Mouse (Mus musculus) thymus, adult 2 months (tissue): ENCODE results near the gene Cyp2d40.

ENCODE experiments used
- CTCF ChIP-seq: fragments of 200-500 bp; IDR thresholded peaks from 2 replicates; pipeline ENCODE4 v1.5.1; 2012; ENCODE audit warnings: mild to moderate bottlenecking, control low read depth, low read length, moderate library complexity, borderline replicate concordance; ENCODE audit not compliant: control insufficient read depth, poor library complexity, insufficient read depth; ENCODE audit errors: extremely low read depth
- POLR2A ChIP-seq: fragments of 200-500 bp; IDR thresholded peaks from 2 replicates; pipeline ENCODE4 v1.6.1; 2012; ENCODE audit warnings: mild to moderate bottlenecking, low read length, control low read depth, moderate library complexity; ENCODE audit not compliant: control insufficient read depth, poor library complexity, insufficient read depth; ENCODE audit errors: extremely low read depth

DNA sequence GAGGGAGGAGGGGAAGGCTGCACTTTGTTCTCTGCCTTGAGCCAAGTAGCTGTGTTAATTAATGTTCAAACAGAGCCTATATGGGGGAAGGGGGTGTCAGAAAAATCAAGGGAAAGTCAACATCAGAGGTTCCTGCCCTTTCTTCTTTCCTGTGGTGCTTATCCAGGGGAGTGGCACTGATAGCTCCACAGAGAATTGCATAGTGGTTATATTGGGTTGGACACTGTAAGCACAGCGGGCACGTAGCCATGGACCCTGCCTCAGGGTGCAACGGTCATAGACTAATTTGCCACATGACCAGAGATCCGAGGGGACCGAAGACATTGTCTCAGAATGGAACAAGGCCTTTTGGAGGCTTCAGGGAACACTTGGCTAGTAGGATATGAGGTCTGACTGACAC lies 30.3 kb upstream of the Cyp2d40 start, which contains the start of gene Cyp2d26:
- TF ChIP-seq CTCF (no peak), POLR2A (no peak)
